Mouse (Mus musculus) limb, embryonic 10.5 days (tissue): ENCODE data around the gene Srgap2. TPM values are rescaled to one million over a fixed set of nuclear protein-coding genes. Genes with fewer than 3 reads are reported as not detected.
"Not testable (repeated sequence)": the region's sequence is repeated elsewhere in the genome, so short reads cannot be mapped to it uniquely, and the experiment has no call there.

ENCODE experiments used
- DNase-seq: peaks from one replicate; pipeline ENCODE4 v3.0.0-alpha.2; 2017; ENCODE audit warnings: low spot score
- H3K27ac ChIP-seq: fragments of 300-500 bp; sonication (generic); 2 replicates; pipeline ENCODE4 v1.5.1; 2016; ENCODE audit warnings: mild to moderate bottlenecking
- H3K27me3 ChIP-seq: fragments of 300-500 bp; sonication (generic); 2 replicates; pipeline ENCODE4 v1.6.1; 2016; ENCODE audit warnings: low read depth, mild to moderate bottlenecking; ENCODE audit not compliant: poor library complexity, severe bottlenecking
- H3K36me3 ChIP-seq: fragments of 300-500 bp; sonication (generic); 2 replicates; pipeline ENCODE4 v1.6.1; 2016; ENCODE audit warnings: mild to moderate bottlenecking, moderate library complexity
- H3K4me1 ChIP-seq: fragments of 300-500 bp; sonication (generic); 2 replicates; pipeline ENCODE4 v1.6.1; 2016
- H3K4me3 ChIP-seq: fragments of 300-500 bp; sonication (generic); 2 replicates; pipeline ENCODE4 v1.5.1; 2016; ENCODE audit warnings: mild to moderate bottlenecking, moderate library complexity
- H3K9me3 ChIP-seq: fragments of 300-500 bp; sonication (generic); replicated peaks from 2 replicates; pipeline ENCODE4 v1.6.1; 2016; ENCODE audit warnings: mild to moderate bottlenecking
- WGBS: fragments of 180-500 bp; shearing (Covaris S2); methylation state at CpG from one replicate; pipeline ENCODE4 v1.1.7; 2016; 5-methylcytosine and 5-hydroxymethylcytosine counted together
- polyA plus RNA-seq: library from polyadenylated mRNA; unstranded; fragments of >200 nt; fragmentation: Nextera tagmentation; extraction: Ambion mirVana; gene quantifications from 2 replicates; pipeline ENCODE4 v1.2.1, GENCODE M21; 2016

Srgap2 gene
- polyA plus RNA-seq, 1 experiment from 2014 or later: 17.2 TPM

DNA sequence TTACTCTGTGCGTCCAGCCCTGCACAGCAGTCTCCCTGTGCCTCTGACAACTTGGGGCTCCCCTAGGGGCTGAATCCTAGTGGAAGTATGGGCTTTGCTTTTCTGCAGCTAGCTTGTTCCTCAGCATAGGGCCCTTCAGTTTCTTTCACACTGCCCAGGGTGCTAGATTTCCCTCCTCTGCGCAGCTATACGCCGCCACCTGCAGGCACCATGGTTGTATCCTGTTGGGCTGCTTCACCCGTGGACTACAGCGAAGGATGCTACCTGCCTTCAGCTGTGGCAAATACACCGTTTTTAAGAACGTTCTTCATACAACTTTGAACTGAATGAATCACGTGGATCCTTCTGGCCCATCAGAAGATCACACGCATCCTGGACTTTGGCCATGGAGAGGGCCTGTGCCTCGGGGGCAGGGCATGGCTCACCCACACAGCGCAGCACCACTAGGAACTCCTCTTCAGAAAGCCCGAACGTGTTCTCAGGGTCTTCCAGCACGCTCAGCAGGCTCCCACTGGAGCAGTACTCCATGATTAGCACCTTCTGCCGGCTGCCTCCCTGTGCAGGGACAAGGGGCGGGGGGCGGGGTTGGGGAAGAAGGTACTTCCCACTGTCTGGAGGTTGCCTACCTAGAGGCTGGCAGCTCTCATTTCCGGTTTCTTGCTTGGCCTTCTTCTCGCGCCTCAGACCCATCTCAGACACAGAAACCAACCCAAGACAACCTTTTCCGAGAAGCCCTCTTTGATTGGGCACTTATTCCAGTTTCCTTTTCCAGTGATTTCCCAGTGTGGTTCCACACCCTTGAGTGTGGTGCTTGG, 252.2 kb downstream of the Srgap2 start:
- H3K4me1 ChIP-seq: peaks cover 47% of the 10 kb centered on the region
- no peaks in the 10 kb centered on the region for H3K27me3 ChIP-seq
- no peak overlapping the region for H3K27ac ChIP-seq
- WGBS: 42% methylated on average over 22 of the region's 22 CpGs
- no peak overlapping the region for H3K4me3 ChIP-seq
- H3K36me3 ChIP-seq: no peaks in the 10 kb centered on the region
- no peaks in the 10 kb centered on the region for H3K9me3 ChIP-seq
- DNase-seq: no peak

DNA sequence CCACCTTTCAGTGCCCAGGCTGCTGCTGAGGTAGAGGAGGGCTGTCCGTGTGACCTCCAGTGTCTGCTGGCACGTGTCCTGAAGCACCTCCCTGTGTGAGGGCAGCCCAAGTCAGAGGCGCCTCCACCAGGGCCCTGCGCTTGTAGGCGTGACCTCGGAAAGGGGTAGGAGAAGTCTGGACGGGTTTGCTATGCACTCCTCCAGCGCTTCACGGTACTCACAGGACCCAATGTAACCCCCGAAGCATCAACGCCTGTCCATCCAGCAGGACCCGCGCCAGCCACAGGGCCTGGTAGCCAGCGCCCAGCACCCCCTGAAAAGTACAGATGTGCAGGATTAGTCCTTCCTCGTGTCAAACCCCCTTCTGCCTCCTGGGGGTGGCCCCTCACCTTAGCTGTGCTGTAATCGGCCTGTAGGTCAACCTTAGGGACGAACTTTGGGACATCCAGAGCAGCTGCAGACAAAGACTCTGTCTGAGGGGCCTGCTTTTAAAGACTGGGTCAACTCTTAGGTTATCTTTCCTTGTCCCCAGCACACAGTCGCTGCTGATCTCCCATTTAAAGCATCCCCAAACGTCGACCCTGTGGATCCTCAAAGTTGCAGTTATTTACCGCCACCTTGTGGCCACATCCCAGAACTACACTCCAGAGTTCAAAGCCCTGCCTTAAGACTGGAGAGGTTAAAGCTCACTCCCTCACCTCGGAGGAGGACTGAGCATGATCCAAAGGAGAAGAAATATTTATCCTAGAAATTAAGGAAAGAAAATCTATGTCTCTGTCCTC, 257.2 kb downstream of the Srgap2 start:
- H3K36me3 ChIP-seq: no peaks in the 10 kb centered on the region
- 0 out of 2 replicates have a peak, but pooled peaks cover 10% of the 10 kb centered on the region for H3K27me3 ChIP-seq
- DNase-seq: peak; percentile 85
- no peak overlapping the region for H3K27ac ChIP-seq
- H3K4me1 ChIP-seq: peaks cover 19% of the 10 kb centered on the region
- H3K4me3 ChIP-seq: no peak overlapping the region
- WGBS: 28% methylated on average over 22 of the region's 22 CpGs
- no peaks in the 10 kb centered on the region for H3K9me3 ChIP-seq

DNA sequence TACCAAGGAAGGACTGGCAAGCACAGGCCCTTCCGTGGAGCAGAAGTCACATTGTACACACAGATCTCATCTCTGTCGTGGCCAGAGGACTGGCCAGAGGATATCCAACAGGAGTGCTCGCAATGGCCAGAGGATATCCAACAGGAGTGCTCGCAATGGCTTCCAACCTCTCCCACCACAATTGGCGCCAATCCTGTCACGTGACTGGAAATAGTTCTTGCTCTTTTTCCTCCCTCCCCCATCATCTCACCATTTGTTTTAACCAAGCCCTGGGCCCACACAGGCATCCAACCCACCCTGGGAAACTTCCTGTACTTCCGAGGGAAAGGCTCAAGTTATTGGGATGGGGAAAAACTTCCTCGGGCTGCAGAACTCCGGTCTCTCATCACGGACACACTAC, 258.4 kb downstream of the Srgap2 start:
- WGBS: 86% methylated on average over 10 of the region's 10 CpGs
- no peak overlapping the region for H3K4me3 ChIP-seq
- peaks cover 15% of the 10 kb centered on the region for H3K4me1 ChIP-seq
- no peak overlapping the region for H3K27ac ChIP-seq
- H3K9me3 ChIP-seq: no peaks in the 10 kb centered on the region
- DNase-seq: no peak
- 0 out of 2 replicates have a peak, but pooled peaks cover 10% of the 10 kb centered on the region for H3K27me3 ChIP-seq
- no peaks in the 10 kb centered on the region for H3K36me3 ChIP-seq

DNA sequence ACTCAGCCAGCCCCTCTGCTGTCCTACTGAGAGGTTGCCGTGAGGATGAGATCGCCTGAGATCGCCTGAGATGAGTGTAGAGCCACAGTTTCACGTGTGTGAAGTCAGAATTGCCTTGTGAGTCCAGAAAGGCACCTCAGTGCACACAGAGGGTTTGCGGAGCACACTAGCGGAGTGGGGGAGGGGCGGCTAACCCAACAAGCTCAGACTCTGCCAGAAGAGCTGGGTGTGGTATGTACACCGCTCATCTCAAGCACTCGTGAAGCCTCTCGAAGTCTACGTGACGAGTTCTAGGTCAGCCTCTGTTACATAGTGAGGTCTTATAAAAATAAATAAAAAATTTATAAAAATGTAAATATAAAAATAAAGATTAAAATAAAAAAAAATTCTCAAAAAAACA, 263.2 kb downstream of the Srgap2 start:
- H3K36me3 ChIP-seq: no peaks in the 10 kb centered on the region
- DNase-seq: no peak
- peaks cover 29% of the 10 kb centered on the region for H3K27me3 ChIP-seq
- H3K9me3 ChIP-seq: no peaks in the 10 kb centered on the region
- H3K27ac ChIP-seq: no peak overlapping the region
- peaks cover 8% of the 10 kb centered on the region; the same call in 1 of the 2 replicates for H3K4me1 ChIP-seq
- no peak overlapping the region for H3K4me3 ChIP-seq
- WGBS: 79% methylated on average over 12 of the region's 12 CpGs

DNA sequence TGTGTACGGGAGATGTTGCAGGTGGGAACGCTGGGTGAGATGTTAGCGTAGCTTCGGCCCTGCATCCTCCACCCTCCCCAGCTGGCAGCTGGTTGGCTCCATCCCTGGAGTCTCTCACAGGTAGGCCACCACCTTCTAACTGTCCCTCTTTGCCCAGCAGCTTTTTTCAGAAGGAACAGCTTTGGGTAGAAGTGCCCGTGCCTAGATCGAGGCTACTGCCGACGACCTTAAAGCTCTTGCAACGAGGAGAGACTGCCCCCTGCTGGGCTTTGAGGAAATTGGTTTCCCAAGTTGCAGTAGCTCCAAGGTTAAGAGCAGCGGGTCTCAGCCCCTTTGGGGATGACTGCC, 266.9 kb downstream of the Srgap2 start:
- no peak overlapping the region for H3K27ac ChIP-seq
- peaks cover 24% of the 10 kb centered on the region for H3K27me3 ChIP-seq
- no peak overlapping the region for H3K4me3 ChIP-seq
- WGBS: 26% methylated on average over 10 of the region's 10 CpGs
- peaks cover 8% of the 10 kb centered on the region; the same call in 1 of the 2 replicates for H3K4me1 ChIP-seq
- no peaks in the 10 kb centered on the region for H3K9me3 ChIP-seq
- no peaks in the 10 kb centered on the region for H3K36me3 ChIP-seq
- peak; percentile 87 for DNase-seq

DNA sequence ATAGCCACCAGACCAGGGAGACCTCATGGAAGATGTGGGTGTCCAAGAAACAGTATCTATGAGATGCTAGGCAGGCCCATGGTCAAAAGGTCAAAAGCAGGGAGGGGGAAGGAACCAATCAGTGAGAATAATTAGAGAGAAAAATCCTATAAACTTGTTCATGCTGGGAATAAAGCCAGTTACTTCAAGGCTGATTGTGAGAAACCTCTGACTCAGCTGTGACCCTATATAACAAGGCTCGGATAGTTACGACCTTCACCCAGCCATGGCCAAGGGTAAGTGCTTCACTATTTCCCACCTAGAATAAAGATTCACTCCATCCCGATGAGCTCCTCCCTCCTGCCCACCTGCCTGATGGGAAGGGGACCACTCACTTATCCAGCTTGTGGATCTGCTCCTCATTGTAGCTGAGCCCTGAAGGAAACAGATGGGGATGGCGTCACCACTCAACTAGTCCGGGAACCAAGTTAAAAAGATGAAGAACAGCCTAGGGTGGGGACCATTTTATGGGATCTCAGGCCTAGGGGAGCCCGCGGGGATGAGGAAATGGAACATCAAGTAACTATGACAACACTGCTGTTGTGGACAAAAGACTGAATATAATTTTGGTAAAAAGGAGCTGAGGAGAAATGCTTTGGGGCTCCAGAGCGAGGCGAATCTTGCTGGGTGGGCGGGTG, 267.4 kb downstream of the Srgap2 start:
- H3K4me3 ChIP-seq: no peak overlapping the region
- H3K9me3 ChIP-seq: no peaks in the 10 kb centered on the region
- peaks cover 24% of the 10 kb centered on the region for H3K27me3 ChIP-seq
- H3K27ac ChIP-seq: no peak overlapping the region
- no peak for DNase-seq
- H3K4me1 ChIP-seq: peaks cover 8% of the 10 kb centered on the region; the same call in 1 of the 2 replicates
- 62% methylated on average over 10 of the region's 10 CpGs for WGBS
- H3K36me3 ChIP-seq: no peaks in the 10 kb centered on the region

DNA sequence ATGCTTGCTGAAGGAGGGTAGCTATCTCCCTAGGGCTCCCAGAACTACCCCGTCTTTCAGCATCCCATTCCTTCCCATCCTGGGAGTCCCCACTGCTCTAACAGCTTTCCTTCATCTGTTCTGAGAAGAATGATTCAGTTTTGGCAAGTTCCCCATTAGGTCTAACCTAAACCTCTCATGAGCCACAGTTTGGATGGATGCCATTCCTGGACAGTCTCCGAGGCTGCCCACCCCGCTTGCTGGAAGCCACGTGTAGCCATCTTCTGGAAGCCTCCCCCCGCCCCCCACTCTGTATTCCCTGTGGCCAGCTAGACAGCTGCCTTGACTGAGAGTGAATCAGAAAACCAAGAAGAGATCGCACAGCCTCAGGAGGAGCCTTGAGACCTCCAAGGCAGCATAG, 269.9 kb downstream of the Srgap2 start:
- H3K9me3 ChIP-seq: no peaks in the 10 kb centered on the region
- 90% methylated on average over 6 of the region's 6 CpGs for WGBS
- H3K4me3 ChIP-seq: no peak overlapping the region
- H3K36me3 ChIP-seq: no peaks in the 10 kb centered on the region
- peaks cover 25% of the 10 kb centered on the region for H3K27me3 ChIP-seq
- no peak for DNase-seq
- H3K4me1 ChIP-seq: peaks cover 5% of the 10 kb centered on the region; the same call in 1 of the 2 replicates
- no peak overlapping the region for H3K27ac ChIP-seq

DNA sequence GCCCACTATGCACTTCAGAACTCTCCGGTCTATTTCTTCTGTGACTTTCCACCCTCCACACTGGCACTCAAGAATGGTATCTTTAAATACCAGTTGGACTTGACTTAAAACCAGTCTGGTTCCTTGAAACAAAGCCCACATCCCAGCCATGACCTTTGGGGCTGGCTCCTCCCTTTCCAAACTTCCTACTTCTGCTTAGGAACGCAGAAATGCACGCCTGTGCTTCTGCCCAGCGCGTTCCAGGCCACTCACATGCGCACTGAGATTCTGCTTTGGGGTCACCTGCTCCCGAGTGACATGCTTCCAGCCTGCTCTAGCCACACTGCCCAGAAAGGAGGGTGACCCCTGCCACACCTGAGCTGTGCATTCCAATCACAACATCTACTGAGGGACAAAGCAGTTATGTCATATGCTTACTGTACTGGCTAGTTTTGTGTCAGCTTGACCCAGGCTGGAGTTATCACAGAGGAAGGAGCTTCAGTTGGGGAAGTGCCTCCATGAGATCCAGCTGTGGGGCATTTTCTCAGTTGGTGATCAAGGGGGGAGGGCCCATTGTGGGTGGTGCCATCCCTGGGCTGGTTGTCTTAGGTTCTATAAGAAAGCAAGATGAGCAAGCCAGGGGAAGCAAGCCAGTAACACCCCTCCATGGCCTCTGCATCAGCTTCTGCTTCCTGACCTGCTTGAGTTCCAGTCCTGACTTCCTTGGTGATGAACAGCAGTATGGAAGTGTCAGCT, 274.5 kb downstream of the Srgap2 start:
- DNase-seq: not testable (repeated sequence)
- WGBS: 91% methylated on average over 7 of the region's 7 CpGs

DNA sequence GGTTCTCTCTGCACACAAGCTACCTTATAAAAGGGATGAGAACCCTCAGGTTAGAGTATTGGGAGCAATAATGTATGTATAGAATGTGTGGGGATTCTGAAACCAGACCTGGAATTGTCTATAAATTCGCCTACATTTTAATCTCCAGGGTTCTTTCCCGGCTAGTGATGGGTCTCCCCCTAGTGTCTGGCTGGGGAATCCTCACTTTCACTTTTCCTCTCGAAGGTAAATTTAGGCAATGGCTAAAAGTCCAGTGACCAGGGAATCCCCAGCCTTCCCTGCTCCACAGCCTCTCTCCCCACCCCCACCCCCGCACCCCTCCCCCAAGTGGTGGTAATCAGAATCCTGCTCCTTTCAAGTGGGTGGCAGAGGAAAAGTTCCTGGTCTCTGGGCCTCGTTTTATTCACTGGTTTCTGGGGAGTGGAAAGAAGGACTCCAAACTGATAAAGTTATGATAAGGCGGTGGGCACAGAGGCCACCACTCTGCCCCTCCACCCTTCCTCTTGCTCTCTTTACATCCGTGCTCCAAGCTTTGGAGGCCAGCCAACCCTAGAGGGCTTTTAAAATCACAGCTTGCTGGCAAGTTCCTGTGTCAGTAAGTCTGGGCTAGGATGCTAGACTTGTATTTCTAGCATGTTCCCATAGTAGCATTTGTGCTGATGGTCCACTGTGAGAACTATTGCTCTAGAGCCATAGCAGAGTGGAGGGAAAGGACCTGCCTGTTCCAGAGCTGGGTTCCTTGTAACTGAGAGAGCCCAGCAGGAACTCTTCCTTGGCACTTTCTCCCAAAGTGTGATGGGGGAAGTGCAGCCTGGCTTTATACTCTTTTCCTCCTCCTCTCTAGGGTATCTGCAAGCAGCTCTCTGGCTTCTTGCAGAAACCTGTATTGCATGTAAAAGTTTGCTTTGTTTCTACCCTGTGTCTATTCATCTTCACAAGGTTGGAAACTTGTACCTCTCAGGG, 280.4 kb downstream of the Srgap2 start:
- H3K9me3 ChIP-seq: no peaks in the 10 kb centered on the region
- no peaks in the 10 kb centered on the region for H3K36me3 ChIP-seq
- H3K27me3 ChIP-seq: peaks cover 81% of the 10 kb centered on the region
- no peak for DNase-seq
- H3K4me1 ChIP-seq: peaks cover 25% of the 10 kb centered on the region
- WGBS: 14% methylated on average over 7 of the region's 7 CpGs
- no peak overlapping the region for H3K27ac ChIP-seq
- H3K4me3 ChIP-seq: no peak overlapping the region

More for the DNA sequence above, 274.5 kb downstream of the Srgap2 start:
- H3K9me3 ChIP-seq, H3K4me1 ChIP-seq, H3K36me3 ChIP-seq, H3K4me3 ChIP-seq, H3K27ac ChIP-seq: not testable (repeated sequence)
- peaks cover 26% of the 10 kb centered on the region for H3K27me3 ChIP-seq

DNA sequence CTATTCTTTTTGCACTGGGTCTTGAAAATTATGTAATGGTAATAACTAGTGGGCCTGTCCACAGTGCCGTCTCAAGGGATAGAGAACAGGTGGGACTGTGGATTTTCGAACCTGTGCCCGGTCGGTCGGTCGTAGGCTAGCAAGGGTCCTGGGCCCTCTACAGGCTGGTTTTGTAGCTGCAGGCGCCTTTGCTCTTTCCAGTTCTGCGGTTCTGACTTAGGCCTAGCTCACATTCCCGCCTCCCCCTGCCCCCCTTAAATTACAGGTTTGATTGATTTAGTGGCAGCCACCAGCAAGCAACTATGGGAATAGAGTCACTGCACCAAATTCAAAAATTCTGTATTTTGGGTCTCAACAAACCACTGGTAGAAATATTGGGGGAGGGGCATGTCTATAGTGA, 281.2 kb downstream of the Srgap2 start:
- no peaks in the 10 kb centered on the region for H3K36me3 ChIP-seq
- peaks cover 25% of the 10 kb centered on the region for H3K4me1 ChIP-seq
- peak; percentile 60 for DNase-seq
- H3K27ac ChIP-seq: no peak overlapping the region
- peak overlapping the region; percentile 73 for H3K4me3 ChIP-seq
- H3K9me3 ChIP-seq: no peaks in the 10 kb centered on the region
- 6% methylated on average over 9 of the region's 9 CpGs for WGBS
- peaks cover 88% of the 10 kb centered on the region for H3K27me3 ChIP-seq

DNA sequence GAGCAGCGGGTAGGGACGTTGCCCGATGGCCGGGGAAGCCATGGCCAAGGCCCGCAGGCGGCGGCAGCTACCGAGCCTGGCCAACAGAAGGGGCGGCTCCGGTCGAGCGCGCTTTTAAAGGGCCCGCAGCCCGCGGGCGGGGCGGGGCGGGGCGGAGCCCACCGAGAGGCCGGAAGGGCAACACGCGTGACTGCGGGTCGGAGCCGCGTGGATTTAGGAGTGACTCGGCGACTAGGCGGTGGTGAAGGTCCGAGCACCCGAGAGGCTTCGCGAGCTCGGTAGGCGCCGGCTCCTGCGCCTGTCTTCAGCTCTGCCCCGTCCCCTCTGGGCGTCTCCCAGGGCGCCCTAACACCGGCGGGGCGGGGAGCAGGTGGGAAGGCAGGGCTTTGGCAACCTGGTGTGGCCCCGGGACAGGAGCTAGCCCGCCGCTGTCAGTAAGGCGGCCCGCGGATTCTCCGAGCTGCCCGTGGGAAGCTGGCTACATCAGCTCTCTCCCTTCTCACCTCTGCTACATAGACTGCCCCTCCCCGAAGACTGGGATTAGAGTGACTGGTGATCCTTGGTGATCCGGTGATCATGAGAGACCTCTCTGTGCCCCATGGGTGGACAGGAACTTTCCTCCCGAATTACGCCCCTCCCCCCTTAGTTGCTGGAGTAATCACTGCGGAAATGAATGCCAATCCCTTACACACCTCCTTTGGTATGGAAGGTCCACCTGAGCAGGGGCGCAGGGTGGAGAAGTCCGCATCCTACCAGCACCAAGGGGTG, 281.9 kb downstream of the Srgap2 start, which contains the start of gene Rassf5:
Gene Rassf5 (minus strand): TSS at position 170 of the 768 bp plus-strand sequence.
- H3K4me3 ChIP-seq: peak within 1 kb of the TSS; percentile 73
- no peaks in the 10 kb centered on the region for H3K9me3 ChIP-seq
- peaks cover 29% of the 10 kb centered on the region for H3K4me1 ChIP-seq
- WGBS: 2% methylated on average over 58 of the region's 60 CpGs
- peak within 1 kb of the TSS; percentile 62 for H3K27ac ChIP-seq
- DNase-seq: peak; percentile 66
- H3K27me3 ChIP-seq: peaks cover 90% of the 10 kb centered on the region
- no peaks in the 10 kb centered on the region for H3K36me3 ChIP-seq
